Mouse (Mus musculus): Measurements from ENCODE around the gene Tbck. TPM values are rescaled to one million over a fixed set of nuclear protein-coding genes. Genes with fewer than 3 reads are reported as not detected.

Gene Tbck
- total RNA-seq, 2 experiments from 2014 or later: 35.1 to 35.4 TPM

- no peak for DNase-seq
These were observed 151.3 kb downstream of the Tbck start for GRCm38 (mm10) chr3:132835118-132835794.

GRCm38 (mm10) chr3:132837134-132837533, 153.2 kb downstream of the Tbck start:
- no peak for DNase-seq

- no peak for DNase-seq
These were observed 154.9 kb downstream of the Tbck start for GRCm38 (mm10) chr3:132838656-132839417.

GRCm38 (mm10) chr3:132839516-132839915, 155.6 kb downstream of the Tbck start:
- no peak for DNase-seq

GRCm38 (mm10) chr3:132842676-132843075, 158.7 kb downstream of the Tbck start:
- DNase-seq: no peak

GRCm38 (mm10) chr3:132849669-132850068, 165.7 kb downstream of the Tbck start:
- DNase-seq: no peak

GRCm38 (mm10) chr3:132850431-132850830, 166.5 kb downstream of the Tbck start:
- DNase-seq: no peak

GRCm38 (mm10) chr3:132851417-132851816, 167.5 kb downstream of the Tbck start:
- no peak for DNase-seq

GRCm38 (mm10) chr3:132851841-132852728, 168.1 kb downstream of the Tbck start:
- no peak for DNase-seq

- DNase-seq: no peak
These were observed 170.3 kb downstream of the Tbck start for GRCm38 (mm10) chr3:132854271-132854670.

GRCm38 (mm10) chr3:132855458-132856212, 171.7 kb downstream of the Tbck start:
- no peak for DNase-seq

GRCm38 (mm10) chr3:132856651-132857050, 172.7 kb downstream of the Tbck start:
- no peak for DNase-seq

- no peak for DNase-seq
These were observed 174.9 kb downstream of the Tbck start for GRCm38 (mm10) chr3:132858849-132859248.

- no peak for DNase-seq
These were observed 175.6 kb downstream of the Tbck start for GRCm38 (mm10) chr3:132859573-132859972.

GRCm38 (mm10) chr3:132860796-132861195, 176.9 kb downstream of the Tbck start:
- no peak for DNase-seq

- no peak for DNase-seq
These were observed 179.9 kb downstream of the Tbck start for GRCm38 (mm10) chr3:132863843-132864242.

- DNase-seq: no peak
These were observed 180.5 kb downstream of the Tbck start for GRCm38 (mm10) chr3:132864329-132864919.

GRCm38 (mm10) chr3:132864986-132865385, 181.0 kb downstream of the Tbck start:
- DNase-seq: no peak

- DNase-seq: no peak
These were observed 181.7 kb downstream of the Tbck start for GRCm38 (mm10) chr3:132865596-132865995.

GRCm38 (mm10) chr3:132866984-132867383, 183.0 kb downstream of the Tbck start:
- no peak for DNase-seq

- DNase-seq: no peak
These were observed 184.9 kb downstream of the Tbck start for GRCm38 (mm10) chr3:132868838-132869237.

GRCm38 (mm10) chr3:132870079-132870478, 186.1 kb downstream of the Tbck start:
- DNase-seq: no peak

Measured in layer of hippocampus, postnatal 36 days (tissue).